Mouse (Mus musculus) liver, postnatal 0 days (tissue): Measurements from ENCODE around the gene Bbs9.

Experiments used
- CTCF ChIP-seq: sonication (generic); IDR thresholded peaks from 2 replicates; pipeline ENCODE4 v1.5.1; 2016; ENCODE audit warnings: antibody characterized with exemption, low read depth
- EP300 ChIP-seq: IDR thresholded peaks from 2 replicates; pipeline ENCODE4 v1.6.1; 2016; ENCODE audit warnings: antibody characterized with exemption, low read depth, mild to moderate bottlenecking

GRCm38 (mm10) chr9:22494203-22494807, 18.8 kb downstream of the Bbs9 start:
- TF ChIP-seq CTCF, result peak; percentile 28
- no peak for TF ChIP-seq EP300
